Mouse (Mus musculus): Measurements from ENCODE around the gene Slc25a3.

DNA sequence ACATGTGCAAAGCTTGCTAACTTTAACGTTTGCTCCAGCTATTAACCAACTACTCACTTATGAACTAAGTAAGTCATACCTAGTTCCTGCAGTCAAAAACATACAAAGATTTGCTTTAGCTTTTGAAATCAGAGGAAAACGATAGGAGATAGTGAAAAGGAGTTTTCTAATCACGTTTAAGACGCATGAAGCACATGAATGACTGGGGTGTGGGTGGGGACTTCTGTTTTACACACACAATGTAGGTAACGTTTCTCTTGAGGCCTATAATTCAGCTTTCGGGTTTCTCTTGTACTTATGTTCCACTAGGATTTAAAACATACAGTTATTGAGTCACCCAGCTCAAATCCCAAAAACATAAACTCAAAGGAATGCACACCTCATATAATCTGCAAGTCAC lies 1.2 kb downstream of the Slc25a3 start:
- TF ChIP-seq FLI1 (IDR thresholded peaks at IDR 0.05; ENCODE audit: low read length) (no peak), GATA1 (IDR thresholded peaks at IDR 0.05; ENCODE audit: borderline replicate concordance, low read length) (no peak)

All from megakaryocyte, embryonic 14.5 days (primary cell).